10 mouse cellular contexts compared by ENCODE assay signal in genomic region chr14:54333452-54334189, GRCm38 (mm10). TPM values are rescaled to one million over a fixed set of nuclear protein-coding genes. Genes with fewer than 3 reads are reported as not detected.
DNase-seq lines count a peak whose midpoint lies in the region; ATAC-seq and TF ChIP-seq lines count a peak whose summit lies in the region.
"Had no signal": no experiment of that assay in that cellular context is flagged by ENCODE, and none has a peak within 500 bp of the region (broad histone marks: within the 10 kb centered on the region; RNA-seq: fewer than 3 reads in every experiment).

No protein-coding gene starts in this region.

- DNase-seq in forebrain, embryonic 10.5 days (ENCODE audit: extremely low spot score, low spot score) = no peak
- no peak for DNase-seq in forebrain, postnatal 0 days
- peak; percentile 60 for DNase-seq in 416B (ENCODE audit: low read depth)
- peak; percentile 20 for DNase-seq in kidney, adult 9 months
- no peak for DNase-seq in thymus, postnatal 36 days
- no peak for DNase-seq in right cerebral cortex, postnatal 36 days (ENCODE audit: low spot score in 2 of 2)
- no peak for DNase-seq in layer of hippocampus, postnatal 14 days (ENCODE audit: low spot score in 2 of 2)
- DNase-seq: gastrocnemius, postnatal 14 days had no signal

- H3K4me1 ChIP-seq in forebrain, embryonic 10.5 days = peaks cover 52% of the 10 kb centered on the region
- H3K4me1 ChIP-seq in forebrain, postnatal 0 days (ENCODE audit: insufficient read depth) = no peaks in the 10 kb centered on the region

- H3K4me2 ChIP-seq in forebrain, postnatal 0 days (ENCODE audit: low read depth) = no peak overlapping the region

- H3K4me3 ChIP-seq in forebrain, embryonic 10.5 days = no peak overlapping the region
- H3K4me3 ChIP-seq in forebrain, postnatal 0 days (ENCODE audit: low read depth, low read length) = no peak overlapping the region
- H3K4me3 ChIP-seq: left cerebral cortex, adult 2 months had no signal

- peak overlapping the region; percentile 82 for H3K27ac ChIP-seq in forebrain, embryonic 10.5 days
- H3K27ac ChIP-seq in forebrain, postnatal 0 days (ENCODE audit: low read depth, low read length) = no peak overlapping the region
- H3K27ac ChIP-seq: left cerebral cortex, adult 2 months had no signal

- no peaks in the 10 kb centered on the region for H3K36me3 ChIP-seq in forebrain, embryonic 10.5 days (replicated peaks)
- H3K36me3 ChIP-seq in forebrain, postnatal 0 days (ENCODE audit: insufficient read depth) = no peaks in the 10 kb centered on the region

- H3K9me3 ChIP-seq in forebrain, embryonic 10.5 days = no peaks in the 10 kb centered on the region
- no peaks in the 10 kb centered on the region for H3K9me3 ChIP-seq in forebrain, postnatal 0 days (ENCODE audit: low read length)

- TF ChIP-seq CTCF in forebrain, postnatal 0 days (IDR thresholded peaks at IDR 0.05; ENCODE audit: low read depth) = no peak

- H3K27me3 ChIP-seq in forebrain, embryonic 10.5 days (ENCODE audit: poor library complexity, severe bottlenecking) = no peaks in the 10 kb centered on the region
- H3K27me3 ChIP-seq in forebrain, postnatal 0 days (ENCODE audit: insufficient read depth, low read length) = no peaks in the 10 kb centered on the region

- no peak for ATAC-seq in forebrain, postnatal 0 days
- ATAC-seq in erythroid progenitor cell, adult 5-6 weeks (replicated peaks; ENCODE audit: low FRiP score, poor library complexity, severe bottlenecking) = peak; percentile 85

- no peak overlapping the region for H3K9ac ChIP-seq in forebrain, postnatal 0 days

- 92% methylated on average over 8 of the region's 8 CpGs for WGBS in forebrain, embryonic 10.5 days
- WGBS in forebrain, postnatal 0 days = 52% methylated on average over 8 of the region's 8 CpGs

RNA-seq across cellular contexts. Expression of gene Oxa1l, which starts 27.0 kb away (rescaled TPM):
- polyA plus RNA-seq in forebrain, embryonic 10.5 days (2016; fragmentation: Nextera tagmentation; extraction: Ambion mirVana) = 55.2 and 59.0 TPM in 2 replicates
- total RNA-seq in forebrain, postnatal 0 days (2014; rRNA removed) = 52.9 and 76.9 TPM in 2 replicates
- polyA plus RNA-seq in forebrain, postnatal 0 days (2015; fragmentation: Nextera tagmentation; extraction: Ambion mirVana) = 51.6 and 59.4 TPM in 2 replicates
- 13.3 and 21.0 TPM in 2 replicates for total RNA-seq in erythroid progenitor cell, adult 5-6 weeks (2015; ENCODE audit: low replicate concordance)
- 14.0 and 19.3 TPM in 2 replicates for total RNA-seq in erythroid progenitor cell, adult 5-6 weeks (2017; ENCODE audit: low replicate concordance)
- total RNA-seq in layer of hippocampus, postnatal 14 days (2021) = 10 to 100 TPM; 57.3 to 59.2 TPM

RNA-seq across cellular contexts. Expression of gene Olfr49, which starts 48.9 kb away (rescaled TPM):
- polyA plus RNA-seq in forebrain, embryonic 10.5 days (2016; fragmentation: Nextera tagmentation; extraction: Ambion mirVana) = not detected in 2 replicates
- total RNA-seq in forebrain, postnatal 0 days (2014; rRNA removed) = not detected in 2 replicates
- 0.18 TPM in 1 of 2 replicates, not detected in the other for polyA plus RNA-seq in forebrain, postnatal 0 days (2015; fragmentation: Nextera tagmentation; extraction: Ambion mirVana)
- total RNA-seq in erythroid progenitor cell, adult 5-6 weeks (2015; ENCODE audit: low replicate concordance) = not detected in 2 replicates
- not detected in 2 replicates for total RNA-seq in erythroid progenitor cell, adult 5-6 weeks (2017; ENCODE audit: low replicate concordance)
- not detected for total RNA-seq in layer of hippocampus, postnatal 14 days (2021)
- total RNA-seq: gastrocnemius, postnatal 14 days; left cerebral cortex, adult 2 months had no signal

Comparison
In these comparisons a context has a peak if more than half of its experiments do, and no peak if none do; other contexts are left out.
1. DNase-seq: peak in 416B (single experiment) and kidney, adult 9 months (single experiment); none in forebrain, embryonic 10.5 days (single experiment), forebrain, postnatal 0 days (single experiment), thymus, postnatal 36 days (0 of 2), right cerebral cortex, postnatal 36 days (0 of 2) and layer of hippocampus, postnatal 14 days (0 of 2).